Mouse (Mus musculus): ENCODE data around the gene Kcnmb2.
A peak's percentile ranks its signal among the peaks of the same experiment; 100 is the strongest.

The Kcnmb2 gene

GRCm38 (mm10) chr3:31902504-31903330 lies at the start of gene Kcnmb2:
Gene Kcnmb2, plus strand, starts transcription at chr3:31902507.
- no peak for DNase-seq

GRCm38 (mm10) chr3:31863522-31863921 lies 38.8 kb upstream of the Kcnmb2 start:
- DNase-seq: no peak

GRCm38 (mm10) chr3:31864070-31864469 lies 38.2 kb upstream of the Kcnmb2 start:
- no peak for DNase-seq

- DNase-seq: peak; percentile 64
These were observed 30.8 kb upstream of the Kcnmb2 start for GRCm38 (mm10) chr3:31871461-31871860.

GRCm38 (mm10) chr3:31882621-31883131 lies 19.6 kb upstream of the Kcnmb2 start:
- no peak for DNase-seq

- DNase-seq: no peak
These were observed 9.7 kb upstream of the Kcnmb2 start for GRCm38 (mm10) chr3:31892653-31893052.

- no peak for DNase-seq
These were observed 1.2 kb downstream of the Kcnmb2 start for GRCm38 (mm10) chr3:31903506-31903905.

GRCm38 (mm10) chr3:31904156-31904555 lies 1.8 kb downstream of the Kcnmb2 start:
- DNase-seq: no peak

- no peak for DNase-seq
These were observed 8.9 kb downstream of the Kcnmb2 start for GRCm38 (mm10) chr3:31911168-31911567.

GRCm38 (mm10) chr3:31911690-31912089 lies 9.4 kb downstream of the Kcnmb2 start:
- no peak for DNase-seq

GRCm38 (mm10) chr3:31928544-31928943 lies 26.2 kb downstream of the Kcnmb2 start:
- DNase-seq: no peak

- DNase-seq: no peak
These were observed 32.4 kb downstream of the Kcnmb2 start for GRCm38 (mm10) chr3:31934704-31935103.

GRCm38 (mm10) chr3:31941478-31941877 lies 39.2 kb downstream of the Kcnmb2 start:
- no peak for DNase-seq

- no peak for DNase-seq
These were observed 51.9 kb downstream of the Kcnmb2 start for GRCm38 (mm10) chr3:31954213-31954612.

GRCm38 (mm10) chr3:31955004-31955403 lies 52.7 kb downstream of the Kcnmb2 start:
- DNase-seq: no peak

GRCm38 (mm10) chr3:31959821-31960220 lies 57.5 kb downstream of the Kcnmb2 start:
- no peak for DNase-seq

- DNase-seq: no peak
These were observed 58.9 kb downstream of the Kcnmb2 start for GRCm38 (mm10) chr3:31961175-31961574.

GRCm38 (mm10) chr3:31963076-31963475 lies 60.8 kb downstream of the Kcnmb2 start:
- DNase-seq: no peak

- DNase-seq: no peak
These were observed 77.4 kb downstream of the Kcnmb2 start for GRCm38 (mm10) chr3:31979661-31980060.

- no peak for DNase-seq
These were observed 80.1 kb downstream of the Kcnmb2 start for GRCm38 (mm10) chr3:31982444-31982843.

GRCm38 (mm10) chr3:31985103-31985502 lies 82.8 kb downstream of the Kcnmb2 start:
- DNase-seq: no peak

- no peak for DNase-seq
These were observed 89.3 kb downstream of the Kcnmb2 start for GRCm38 (mm10) chr3:31991526-31992045.

- peak; percentile 8 for DNase-seq
These were observed 109.3 kb downstream of the Kcnmb2 start for GRCm38 (mm10) chr3:32011566-32011965.

- no peak for DNase-seq
These were observed 110.1 kb downstream of the Kcnmb2 start for GRCm38 (mm10) chr3:32012205-32012931.
